Mouse (Mus musculus) yolk sac, embryonic 10.5 days (tissue): ENCODE results near the gene Bach2.

ENCODE experiments used
- DNase-seq: peaks from one replicate; pipeline ENCODE4 v3.0.0-alpha.2; 2017; ENCODE audit warnings: low spot score

Bach2 gene

DNA sequence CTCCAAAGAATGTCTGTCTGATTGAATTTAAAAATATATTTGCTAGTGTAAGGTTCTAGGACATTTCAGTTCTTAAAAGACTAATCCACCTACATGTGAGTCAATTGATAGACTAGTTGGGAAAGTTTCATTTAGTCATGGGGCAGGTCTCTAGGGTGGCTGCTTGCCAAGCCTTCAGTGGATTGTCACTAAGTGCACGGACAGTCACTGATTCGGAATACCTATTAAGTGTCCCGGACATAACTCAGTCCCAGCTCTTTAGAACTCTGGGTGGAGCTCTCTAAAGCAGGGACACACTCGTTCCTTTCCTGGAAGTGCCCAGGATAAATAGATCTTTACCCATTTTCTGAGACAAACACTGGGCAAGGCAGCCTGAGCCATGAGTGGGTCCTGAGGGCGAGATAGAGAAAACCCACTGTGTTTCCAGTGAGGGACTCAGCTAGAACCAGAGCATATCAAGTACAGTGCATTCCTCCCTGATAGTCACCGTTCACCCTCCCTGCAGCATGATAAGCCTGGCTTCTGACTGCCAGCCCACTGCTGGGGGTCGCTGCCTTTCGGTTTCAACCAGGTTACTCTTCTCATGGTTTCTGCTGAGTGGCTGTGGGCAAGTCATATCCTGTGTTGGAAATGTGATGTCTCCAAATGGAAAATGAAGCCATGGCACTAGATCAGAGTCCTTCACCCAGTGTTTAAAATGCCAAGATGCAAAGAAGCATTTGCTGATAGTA, 92.1 kb downstream of the Bach2 start:
- no peak for DNase-seq

DNA sequence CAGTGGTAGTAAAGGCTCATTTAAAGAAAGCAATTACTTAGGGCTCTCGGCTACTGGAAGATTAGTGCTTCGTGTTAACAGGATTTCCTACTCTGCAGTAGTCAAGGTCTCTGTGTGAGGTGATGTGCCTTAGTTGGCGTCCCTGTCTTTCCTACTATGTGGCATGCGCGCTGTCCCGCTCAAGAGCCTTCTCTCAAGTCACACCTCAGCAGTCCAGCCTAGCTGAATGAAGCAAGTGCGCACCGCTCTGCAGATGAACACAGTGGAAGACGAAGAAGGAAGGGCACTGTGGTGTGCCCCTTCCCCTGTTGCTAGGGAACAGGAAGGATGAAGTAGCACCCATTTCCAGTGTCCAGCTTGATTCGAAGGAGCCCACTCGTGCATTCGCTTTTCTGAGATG, 93.4 kb downstream of the Bach2 start:
- DNase-seq = no peak

DNA sequence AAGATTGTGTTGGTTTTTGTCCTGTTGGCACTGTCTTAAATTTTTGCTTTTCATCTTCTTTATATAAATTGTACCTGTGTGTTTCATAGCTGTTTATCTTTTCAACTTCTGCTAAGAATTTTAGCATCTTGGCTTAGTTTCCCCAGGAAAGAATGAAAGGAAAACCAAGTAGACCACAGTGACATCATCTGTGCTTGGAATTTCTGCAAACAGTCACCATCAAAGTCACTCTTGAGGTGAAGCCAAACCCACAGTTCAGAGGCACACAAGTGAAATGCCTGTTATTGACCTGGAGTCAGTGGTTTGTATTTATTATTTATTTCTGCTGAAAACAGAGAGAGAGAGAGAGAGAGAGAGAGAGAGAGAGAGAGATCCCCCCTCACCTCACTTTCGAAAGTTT, 95.5 kb downstream of the Bach2 start:
- DNase-seq = no peak

DNA sequence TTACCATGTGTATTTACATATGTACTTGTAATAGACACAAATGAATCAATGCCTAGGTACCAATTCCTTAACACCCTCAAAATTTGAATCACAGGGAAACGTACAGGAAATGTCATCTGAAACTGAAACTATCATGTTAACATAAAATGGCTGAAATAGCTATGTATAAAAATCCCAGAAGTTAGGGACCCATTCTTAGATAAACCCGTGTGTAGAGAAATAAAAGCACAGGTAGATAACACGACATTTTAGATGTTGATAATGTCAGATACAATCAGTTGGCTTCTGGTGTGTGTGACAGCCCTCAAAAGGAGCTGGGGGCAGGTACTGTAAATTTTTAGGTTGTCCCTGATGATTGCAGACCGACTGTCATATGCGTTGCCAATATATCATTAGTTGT, 96.2 kb downstream of the Bach2 start:
- no peak for DNase-seq

DNA sequence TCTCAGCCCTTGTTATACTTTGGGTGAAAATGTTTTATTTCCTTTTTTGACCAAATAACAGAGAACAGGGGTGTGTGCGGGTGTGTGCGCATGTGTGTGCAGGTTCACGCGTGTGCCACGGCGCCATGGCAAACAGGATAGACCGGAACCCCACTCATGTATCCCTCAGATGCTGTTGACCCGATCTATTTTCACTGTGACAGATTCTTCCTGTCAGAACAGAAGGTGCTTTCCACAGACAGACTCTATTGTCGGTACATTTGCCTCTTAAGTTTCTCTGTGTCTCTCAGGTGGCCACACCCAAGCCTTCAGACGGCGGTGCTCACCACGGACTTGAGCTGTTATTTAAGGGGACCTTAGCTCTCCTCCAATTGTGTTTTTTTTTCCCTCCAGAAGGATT, 97.1 kb downstream of the Bach2 start:
- no peak for DNase-seq

DNA sequence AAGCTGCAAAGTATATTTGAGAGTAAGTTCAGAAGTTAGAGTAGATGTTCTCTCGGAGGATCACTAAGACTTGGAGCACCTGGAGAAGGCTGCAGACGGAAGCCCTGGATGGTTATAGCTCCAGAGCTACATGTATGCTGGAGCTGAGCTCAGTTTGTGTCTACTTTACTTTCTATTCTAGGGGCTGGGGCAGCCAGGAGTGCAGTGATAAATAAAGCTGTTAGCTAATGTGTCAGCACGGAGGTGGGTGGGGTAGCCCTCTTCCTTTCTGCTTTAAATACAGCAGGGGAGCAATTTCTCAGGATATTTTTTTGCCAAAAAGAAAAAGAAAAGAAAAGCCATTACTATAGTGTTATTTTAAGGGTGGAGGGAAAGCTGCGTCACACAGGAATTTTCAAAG, 98.0 kb downstream of the Bach2 start:
- DNase-seq = no peak

DNA sequence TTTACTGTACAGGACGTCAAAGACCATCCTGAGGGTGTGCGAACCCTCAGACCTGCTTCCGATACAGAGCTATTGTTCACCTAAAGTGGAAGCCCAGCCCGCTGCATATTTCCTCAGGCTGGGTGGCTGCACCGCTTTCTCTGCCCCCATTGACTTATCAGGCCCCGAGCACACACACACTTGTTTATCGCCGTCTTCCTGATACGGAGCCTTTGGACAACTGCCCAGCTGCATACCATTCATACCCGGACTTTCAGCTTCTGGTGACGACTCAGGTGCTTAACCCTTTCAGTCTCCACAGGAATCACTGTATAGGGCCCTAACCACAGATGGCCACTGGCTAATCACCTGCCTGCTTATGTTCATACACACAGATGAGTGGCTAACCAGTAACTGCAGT, 99.0 kb downstream of the Bach2 start:
- DNase-seq = peak; percentile 82

DNA sequence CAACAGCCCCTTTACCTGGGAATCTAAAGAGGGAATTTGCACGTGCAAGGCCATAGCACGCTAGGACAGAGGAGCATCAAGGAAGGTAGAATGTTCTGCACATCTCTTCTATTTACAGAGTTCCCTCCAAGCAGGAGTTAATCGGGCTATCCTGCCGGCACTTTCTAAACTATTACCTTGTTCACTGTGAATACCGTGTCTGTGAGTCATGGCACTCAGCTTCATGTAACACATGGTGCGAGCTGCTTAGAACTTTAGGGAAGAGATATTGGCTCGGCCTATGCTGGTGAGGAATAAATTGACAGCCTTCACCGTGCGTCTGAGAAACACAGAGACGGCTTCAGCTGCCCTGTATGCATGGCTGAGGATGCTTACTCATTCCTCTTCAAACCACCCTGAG, 99.8 kb downstream of the Bach2 start:
- no peak for DNase-seq

DNA sequence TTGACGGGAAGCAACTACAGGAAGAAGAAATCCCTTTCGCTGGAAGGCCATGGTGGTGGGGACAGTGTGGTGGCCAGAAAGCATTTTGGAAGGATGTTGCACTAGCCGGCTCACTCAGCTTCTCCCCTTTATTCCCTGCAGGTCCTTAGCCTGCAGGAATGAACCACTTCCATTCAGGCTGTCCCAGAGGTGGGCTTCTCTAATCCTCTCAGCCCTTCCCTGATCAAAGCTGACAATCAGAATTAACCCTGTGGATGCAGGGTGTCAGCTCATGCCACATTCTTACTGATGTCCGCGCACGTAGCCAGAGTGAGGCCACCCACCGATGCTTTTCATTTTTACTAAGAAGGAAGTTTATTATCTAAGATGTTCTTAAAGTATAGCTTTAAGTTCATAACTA, 102.2 kb downstream of the Bach2 start:
- DNase-seq = no peak

DNA sequence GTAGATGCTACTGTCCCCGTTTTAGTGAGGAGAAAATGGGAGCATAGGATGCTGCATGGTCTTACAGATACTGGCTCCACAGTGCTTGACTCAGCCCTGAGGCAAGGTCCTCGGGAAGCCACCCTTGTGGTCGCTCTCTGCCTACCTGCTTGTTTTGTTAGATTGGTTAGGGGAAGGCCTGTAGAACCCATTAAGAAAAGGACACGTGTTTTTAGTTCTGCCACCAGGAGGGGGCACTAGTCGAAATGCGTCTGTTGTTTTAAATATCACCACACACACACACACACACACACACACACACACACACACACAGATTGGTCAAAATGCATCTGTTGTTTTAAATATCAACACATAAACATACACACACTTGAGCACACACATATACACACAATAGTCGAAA, 103.7 kb downstream of the Bach2 start:
- no peak for DNase-seq

DNA sequence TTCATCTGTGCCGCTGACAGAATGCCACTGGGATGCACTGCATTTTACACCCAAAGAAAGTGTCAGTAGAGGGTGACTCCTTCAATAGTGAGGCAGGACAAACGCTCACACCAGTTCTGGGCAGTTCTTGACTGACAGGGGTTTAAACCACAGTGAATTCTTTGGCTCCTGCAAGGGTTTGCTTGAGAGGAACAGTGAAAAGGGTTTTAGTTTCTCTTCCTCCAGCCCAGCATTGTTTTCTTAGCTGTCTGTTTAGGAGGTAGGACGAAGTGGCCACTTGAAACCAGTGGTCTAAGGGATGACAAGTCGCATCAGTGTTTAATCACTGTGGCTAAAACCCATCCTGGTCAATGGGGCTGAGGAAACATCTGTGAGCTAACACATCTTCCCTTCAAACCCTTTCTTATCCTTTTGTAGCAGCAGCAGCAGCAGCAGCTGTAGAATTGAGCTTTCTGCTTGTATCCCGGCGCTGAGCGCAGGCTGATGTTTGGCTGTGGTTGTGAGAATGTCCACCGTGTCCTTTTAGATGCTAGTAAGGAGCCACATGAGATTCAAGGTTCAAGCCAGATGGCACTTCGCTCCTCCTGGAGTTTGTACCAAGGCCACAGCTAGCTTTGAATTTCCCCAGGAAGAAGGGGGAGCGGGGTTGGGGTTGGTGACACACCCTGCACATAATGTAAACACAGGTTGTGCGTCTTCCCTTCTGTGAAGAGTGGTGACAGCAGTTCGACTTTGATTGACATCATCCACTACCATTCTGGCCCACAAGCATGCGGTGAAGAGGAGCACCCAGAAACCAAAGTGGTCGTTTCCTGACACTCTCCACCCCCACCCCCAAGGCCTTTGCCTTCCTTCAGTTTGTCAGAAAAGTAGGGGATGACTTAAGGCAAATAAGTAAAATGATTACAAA, 104.9 kb downstream of the Bach2 start:
- DNase-seq = no peak

DNA sequence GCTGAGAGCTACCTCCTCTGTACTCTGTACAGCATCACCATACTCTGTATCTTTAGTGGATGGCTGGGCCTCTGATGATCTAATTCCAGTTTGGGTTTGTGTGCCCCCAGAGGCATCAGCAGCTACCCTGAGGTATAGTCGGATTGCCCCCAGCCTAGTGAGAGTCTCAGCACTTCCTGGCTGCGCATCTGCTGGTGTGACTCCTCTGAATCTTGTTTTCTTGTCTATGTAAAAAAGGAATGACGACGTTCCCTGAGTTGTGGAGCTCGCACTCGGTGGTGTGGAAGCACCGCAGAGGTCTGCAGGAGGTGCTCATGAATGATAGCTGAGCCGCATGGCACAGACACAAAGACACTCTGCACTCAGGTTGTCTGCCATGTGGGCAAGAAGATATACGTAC, 105.7 kb downstream of the Bach2 start:
- no peak for DNase-seq

DNA sequence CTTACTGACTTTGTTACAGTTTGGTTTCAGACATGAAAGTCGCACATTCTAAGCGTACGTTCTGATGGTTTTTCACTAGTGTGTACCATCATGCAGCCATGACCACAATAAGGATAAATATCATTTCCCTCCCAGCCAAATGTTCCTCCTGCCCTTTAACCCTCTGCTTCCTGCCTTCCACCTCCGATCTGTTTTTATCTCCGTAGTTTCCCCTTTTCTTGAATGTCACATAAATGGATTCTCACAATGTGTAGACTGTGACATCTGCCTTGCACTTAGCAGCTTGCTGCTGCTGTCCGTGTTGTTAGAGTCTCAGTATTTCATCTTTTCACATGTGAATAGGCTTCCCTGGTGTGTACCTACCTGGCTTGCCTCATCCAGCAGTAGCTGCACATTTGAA, 108.6 kb downstream of the Bach2 start:
- no peak for DNase-seq

DNA sequence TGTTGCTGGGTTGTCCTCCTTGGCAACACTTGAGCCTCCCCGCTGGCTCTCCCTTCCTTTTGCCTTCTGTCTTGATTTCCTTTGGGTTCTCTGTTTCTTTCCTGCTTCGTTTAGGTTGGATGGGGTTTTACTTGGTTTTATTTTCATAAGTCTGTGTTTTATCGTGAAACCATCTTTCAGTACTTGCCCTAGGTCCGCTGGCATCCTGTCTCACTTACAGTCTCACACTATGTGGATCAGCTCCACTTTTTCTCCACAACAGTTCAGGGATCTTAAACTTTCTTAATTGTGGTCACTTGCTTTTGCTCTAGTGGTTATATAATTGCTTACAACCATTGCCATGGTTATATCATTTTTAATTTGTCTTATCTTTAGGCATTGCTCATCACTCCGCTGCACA, 109.1 kb downstream of the Bach2 start:
- DNase-seq = no peak

DNA sequence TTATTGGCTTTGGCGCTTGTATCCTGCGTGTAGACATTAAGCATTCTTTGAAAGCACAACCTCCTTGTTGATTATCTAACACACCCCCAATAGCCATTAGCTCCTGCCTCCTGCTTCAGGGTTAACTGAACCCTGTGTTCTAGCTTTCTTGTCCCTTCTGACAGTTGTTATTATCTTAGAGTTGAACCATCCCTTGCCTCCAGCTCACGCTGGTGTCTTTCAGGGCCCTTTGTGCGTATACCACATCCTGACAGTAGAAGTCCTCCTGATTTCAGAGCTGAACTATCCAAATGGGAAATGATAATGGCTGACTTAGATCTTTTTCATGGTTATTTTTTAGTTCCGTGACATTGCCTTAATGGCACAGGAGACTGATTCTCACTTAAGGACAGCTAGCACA, 110.8 kb downstream of the Bach2 start:
- no peak for DNase-seq

DNA sequence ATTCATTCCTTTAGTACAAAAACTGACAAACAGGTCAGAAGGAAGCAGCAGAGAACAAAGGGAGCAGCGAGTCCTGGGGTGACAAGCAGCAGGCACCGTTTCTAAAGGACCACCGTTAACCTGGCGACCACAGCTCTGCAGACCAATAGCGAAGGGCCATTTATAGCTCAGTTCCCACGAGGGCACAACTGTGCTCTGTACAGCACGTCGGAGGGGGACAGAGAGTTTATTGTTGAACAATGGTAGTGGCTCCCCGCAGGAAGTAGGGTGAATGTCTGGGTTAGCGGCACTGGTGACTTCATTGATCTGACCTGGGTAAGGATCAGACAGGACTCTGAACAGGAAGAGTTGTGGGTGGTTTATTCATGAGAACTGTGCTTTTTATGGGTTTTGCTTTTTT, 112.6 kb downstream of the Bach2 start:
- DNase-seq = no peak

DNA sequence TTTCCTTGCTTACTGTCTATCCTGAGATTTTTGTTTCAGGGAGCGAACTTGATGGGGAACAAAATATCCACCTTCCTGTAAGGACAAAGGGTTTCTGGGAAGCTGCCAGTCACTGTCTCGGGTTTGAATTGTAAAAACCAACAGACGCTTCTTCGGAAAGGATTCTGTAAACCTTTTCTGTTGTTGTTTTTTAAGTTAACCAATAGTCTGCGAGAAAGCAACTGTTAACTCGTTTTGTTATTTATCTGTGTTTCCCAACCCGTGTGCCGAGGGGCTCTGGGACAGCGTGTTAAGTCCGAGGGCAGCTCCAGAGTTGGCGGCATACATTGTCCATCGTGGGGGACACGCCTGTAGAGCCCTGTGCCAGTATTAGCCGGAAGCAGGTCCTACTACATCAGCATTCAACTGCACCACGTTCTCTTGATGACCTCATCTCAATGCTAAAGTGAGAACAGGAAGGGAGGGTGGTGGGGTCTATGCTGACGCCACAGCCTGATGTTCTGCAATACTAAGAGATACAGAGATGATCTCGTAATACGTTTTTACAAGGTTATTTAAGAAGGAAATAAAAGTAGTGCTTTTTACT, 113.2 kb downstream of the Bach2 start:
- DNase-seq = no peak

DNA sequence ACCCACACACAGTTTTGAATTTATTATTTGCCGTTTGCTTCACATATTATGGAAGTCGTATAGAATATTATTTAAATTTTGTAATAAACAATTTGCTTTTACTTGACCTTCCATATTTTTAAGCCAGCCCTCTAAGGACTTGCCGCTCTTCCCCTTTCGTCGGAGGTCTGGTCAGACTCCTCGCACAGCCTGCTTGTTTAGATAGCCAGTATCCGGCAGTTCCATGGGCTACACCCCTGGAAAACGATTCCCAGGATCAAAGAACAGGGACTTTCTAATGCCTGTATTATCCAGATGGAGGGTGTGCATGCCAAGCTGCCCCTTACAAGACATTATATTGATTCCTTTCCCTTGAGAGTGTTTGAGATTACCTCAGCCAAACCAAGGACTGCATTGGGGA, 113.8 kb downstream of the Bach2 start:
- no peak for DNase-seq

DNA sequence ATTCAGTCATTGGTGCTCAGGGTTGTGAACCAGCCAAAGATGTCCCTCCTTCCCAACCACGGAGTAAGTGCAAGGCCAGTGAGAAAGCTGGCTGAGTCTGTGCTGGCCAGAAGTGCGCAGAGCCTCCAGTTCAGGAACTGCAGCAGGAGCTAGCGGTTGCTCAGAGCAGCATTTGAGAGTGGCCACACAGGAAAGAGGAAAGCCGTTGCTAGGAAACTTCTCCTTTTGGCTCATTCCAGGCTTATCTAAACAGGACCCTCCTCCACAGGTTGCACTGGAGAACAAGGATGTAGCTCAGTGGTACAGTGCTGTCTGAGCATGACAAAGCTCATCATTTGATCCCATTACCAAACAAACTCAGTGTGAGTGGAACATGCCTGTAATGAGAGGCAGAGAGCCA, 114.2 kb downstream of the Bach2 start:
- no peak for DNase-seq

DNA sequence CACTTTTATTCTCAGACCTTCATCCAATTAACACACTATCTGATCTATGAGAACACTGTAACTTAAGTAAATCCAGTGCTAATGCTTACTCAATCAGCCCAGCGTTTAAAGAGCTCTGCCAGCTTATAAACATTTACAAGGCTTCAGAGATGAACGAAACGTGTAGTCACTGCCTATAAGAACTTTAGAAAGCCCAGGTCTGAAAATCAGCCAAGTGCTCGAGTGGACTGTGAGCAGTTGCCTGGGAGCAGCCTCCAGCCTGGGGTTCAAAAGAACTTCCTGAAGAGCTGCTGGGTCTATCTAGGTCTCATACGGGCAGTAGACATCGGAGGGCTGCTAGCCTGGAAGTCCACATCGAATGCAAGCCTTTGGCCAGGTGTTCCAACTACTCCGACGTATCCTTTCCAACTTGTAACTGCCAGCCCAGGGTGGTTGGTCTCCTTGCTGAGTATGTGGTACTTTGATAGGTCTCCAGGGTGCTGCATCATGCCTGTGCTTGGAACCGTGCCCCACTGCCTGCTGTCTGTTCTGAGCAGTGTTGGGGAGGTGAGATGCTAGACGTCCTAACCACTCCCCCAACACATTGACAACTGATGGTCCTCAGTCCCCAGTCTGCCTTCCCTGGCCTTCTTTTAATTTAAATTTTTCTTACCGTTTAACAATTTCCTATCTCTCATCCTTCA, 117.5 kb downstream of the Bach2 start:
- DNase-seq = no peak

DNA sequence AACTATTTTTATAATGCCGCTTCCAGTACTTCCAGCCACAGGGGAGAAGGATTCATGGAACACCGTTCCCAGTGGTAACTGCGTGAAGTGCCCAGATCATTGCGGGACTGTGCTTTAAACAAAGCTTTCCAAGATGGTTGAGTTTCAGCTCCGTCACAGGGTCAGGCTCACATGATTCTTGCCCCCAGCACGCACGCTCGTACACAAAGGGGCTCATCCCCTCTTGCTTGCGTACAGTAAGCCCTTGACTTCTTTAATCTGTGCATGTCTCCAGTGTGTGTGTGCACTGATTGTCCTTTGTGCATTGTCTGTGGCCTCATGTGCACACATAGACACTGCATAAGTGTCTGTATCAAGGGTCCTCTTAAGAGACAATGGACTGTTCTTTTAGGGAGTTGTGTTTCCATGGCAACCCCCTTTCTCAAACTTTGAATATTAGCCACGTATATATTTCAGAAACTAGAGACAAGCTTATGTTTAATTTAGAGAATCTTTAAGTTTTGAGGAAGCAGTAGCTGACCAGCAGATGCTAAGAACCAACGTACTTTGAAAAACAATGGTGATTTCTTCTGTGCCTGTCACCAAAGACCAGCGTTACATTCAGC, 119.5 kb downstream of the Bach2 start:
- DNase-seq = no peak
